Comparison of ENCODE assay signal across 14 mouse cellular contexts in genomic region chr7:128408265-128408664, GRCm38 (mm10). TPM values are rescaled to one million over a fixed set of nuclear protein-coding genes. Genes with fewer than 3 reads are reported as not detected.
DNase-seq lines count a peak whose midpoint lies in the region; ATAC-seq and TF ChIP-seq lines count a peak whose summit lies in the region.
"Had no signal": no experiment of that assay in that cellular context is flagged by ENCODE, and none has a peak within 500 bp of the region (broad histone marks: within the 10 kb centered on the region; RNA-seq: fewer than 3 reads in every experiment).

No protein-coding gene starts in this region.

- 90% methylated on average over 5 of the region's 5 CpGs for WGBS in heart, embryonic 10.5 days
- 78% methylated on average over 5 of the region's 5 CpGs for WGBS in lung, postnatal 0 days

- no peak overlapping the region for H3K9ac ChIP-seq in lung, postnatal 0 days (replicated peaks; ENCODE audit: low read depth)
- H3K9ac ChIP-seq in ES-Bruce4 (ENCODE audit: low read depth, poor library complexity, severe bottlenecking), result no peak overlapping the region
- H3K9ac ChIP-seq: embryonic facial prominence, embryonic 12.5 days; lung, embryonic 15.5 days had no signal

- ATAC-seq in lung, postnatal 0 days, result no peak
- ATAC-seq: midbrain, embryonic 16.5 days had no signal

- no peak for TF ChIP-seq EP300 in lung, postnatal 0 days (IDR thresholded peaks at IDR 0.05)
- no peak for TF ChIP-seq EP300 in ES-Bruce4 (IDR thresholded peaks at IDR 0.05; ENCODE audit: insufficient read depth, low read depth, low read length)

- no peaks in the 10 kb centered on the region for H3K27me3 ChIP-seq in heart, embryonic 10.5 days (ENCODE audit: insufficient read depth, poor library complexity, severe bottlenecking)
- H3K27me3 ChIP-seq in lung, postnatal 0 days (replicated peaks; ENCODE audit: insufficient read depth, low read length), result no peaks in the 10 kb centered on the region
- H3K27me3 ChIP-seq in ES-Bruce4 (ENCODE audit: control insufficient read depth, insufficient read depth, low read length, poor library complexity, severe bottlenecking), result no peaks in the 10 kb centered on the region
- H3K27me3 ChIP-seq: embryonic facial prominence, embryonic 12.5 days; lung, embryonic 15.5 days had no signal

- peak; percentile 24 for DNase-seq in heart, postnatal 4 days
- no peak for DNase-seq in heart, embryonic 10.5 days (ENCODE audit: low spot score)
- peak; percentile 20 for DNase-seq in lung, postnatal 0 days (ENCODE audit: low spot score)
- no peak for DNase-seq in lung, adult 18-20 months
- peak; percentile 49 for DNase-seq in induced T-regulatory cell, adult 2 months (ENCODE audit: low read depth)
- DNase-seq in urinary bladder, postnatal 14 days (ENCODE audit: low spot score), result no peak
- no peak for DNase-seq in left cerebral cortex, postnatal 10 days (ENCODE audit: extremely low spot score in 1 of 2, low spot score in 2 of 2)
- DNase-seq: heart, postnatal 36 days; kidney, adult 9 months; right cerebral cortex, postnatal 4 days had no signal

- H3K27ac ChIP-seq in heart, embryonic 10.5 days, result no peak overlapping the region
- no peak overlapping the region for H3K27ac ChIP-seq in lung, postnatal 0 days (ENCODE audit: low read length)
- H3K27ac ChIP-seq in ES-Bruce4 (ENCODE audit: insufficient read depth, low read length), result no peak overlapping the region
- H3K27ac ChIP-seq: embryonic facial prominence, embryonic 12.5 days; lung, embryonic 15.5 days had no signal

- peaks cover 3% of the 10 kb centered on the region; the same call in 1 of the 2 replicates for H3K36me3 ChIP-seq in heart, embryonic 10.5 days
- no peaks in the 10 kb centered on the region for H3K36me3 ChIP-seq in lung, postnatal 0 days (ENCODE audit: insufficient read depth, low read length)
- H3K36me3 ChIP-seq in ES-Bruce4 (ENCODE audit: control insufficient read depth, insufficient read depth, low read length, poor library complexity, severe bottlenecking), result no peaks in the 10 kb centered on the region
- H3K36me3 ChIP-seq: embryonic facial prominence, embryonic 12.5 days; lung, embryonic 15.5 days had no signal

- intact Hi-C loops in left cerebral cortex, postnatal 10 days (cut with DNase I), result no loop called here

- H3K4me1 ChIP-seq in heart, embryonic 10.5 days, result peaks cover 32% of the 10 kb centered on the region
- H3K4me1 ChIP-seq in lung, postnatal 0 days (ENCODE audit: insufficient read depth, low read depth, low read length), result no peaks in the 10 kb centered on the region
- H3K4me1 ChIP-seq in ES-Bruce4 (ENCODE audit: control insufficient read depth, insufficient read depth, low read length), result no peaks in the 10 kb centered on the region
- H3K4me1 ChIP-seq: embryonic facial prominence, embryonic 12.5 days had no signal

- peak; percentile 51 for TF ChIP-seq CTCF in lung, postnatal 0 days (IDR thresholded peaks at IDR 0.05)
- TF ChIP-seq CTCF in ES-Bruce4 (IDR thresholded peaks at IDR 0.05; ENCODE audit: low read depth, low read length), result peak; percentile 62

- H3K4me3 ChIP-seq in heart, embryonic 10.5 days, result no peak overlapping the region
- no peak overlapping the region for H3K4me3 ChIP-seq in lung, postnatal 0 days (ENCODE audit: low read depth, low read length)
- no peak overlapping the region for H3K4me3 ChIP-seq in ES-Bruce4 (ENCODE audit: low read depth, low read length)
- H3K4me3 ChIP-seq: embryonic facial prominence, embryonic 12.5 days; lung, embryonic 15.5 days had no signal

- H3K9me3 ChIP-seq in heart, embryonic 10.5 days, result no peaks in the 10 kb centered on the region
- H3K9me3 ChIP-seq in lung, postnatal 0 days (ENCODE audit: low read length), result no peaks in the 10 kb centered on the region
- no peaks in the 10 kb centered on the region for H3K9me3 ChIP-seq in ES-Bruce4 (replicated peaks; ENCODE audit: control insufficient read depth, insufficient read depth, low read length, poor library complexity, severe bottlenecking)
- H3K9me3 ChIP-seq: embryonic facial prominence, embryonic 12.5 days; lung, embryonic 15.5 days had no signal

- no peak for TF ChIP-seq POLR2A in ES-Bruce4 (IDR thresholded peaks at IDR 0.05; ENCODE audit: insufficient read depth, low read length)

- no peak overlapping the region for H3K4me2 ChIP-seq in lung, postnatal 0 days (replicated peaks; ENCODE audit: low read depth, low read length)
- H3K4me2 ChIP-seq: embryonic facial prominence, embryonic 12.5 days; lung, embryonic 15.5 days had no signal

RNA-seq across cellular contexts. Expression of gene Rgs10, which starts 10.3 kb away (rescaled TPM):
- total RNA-seq in heart, postnatal 4 days (2021), result 1 to 10 TPM; 8.4 to 9.5 TPM
- 16.4 and 19.3 TPM in 2 replicates for polyA plus RNA-seq in heart, embryonic 10.5 days (2016; fragmentation: Nextera tagmentation; extraction: Ambion mirVana)
- 38.7 and 43.1 TPM in 2 replicates for polyA plus RNA-seq in lung, postnatal 0 days (2015; fragmentation: Nextera tagmentation; extraction: Ambion mirVana)
- polyA plus RNA-seq in ES-Bruce4 (2011; ENCODE audit: insufficient read depth, insufficient read length, low read depth, missing spikeins), result 6.0 and 6.3 TPM in 2 replicates
- 10 to 100 TPM; 46.4 to 50.8 TPM for total RNA-seq in left cerebral cortex, postnatal 10 days (2021)

RNA-seq across cellular contexts. Expression of gene Tial1, which starts 53.3 kb away (rescaled TPM):
- 10 to 100 TPM; 57.6 to 66.6 TPM for total RNA-seq in heart, postnatal 4 days (2021)
- polyA plus RNA-seq in heart, embryonic 10.5 days (2016; fragmentation: Nextera tagmentation; extraction: Ambion mirVana), result 16.3 and 19.9 TPM in 2 replicates
- polyA plus RNA-seq in lung, postnatal 0 days (2015; fragmentation: Nextera tagmentation; extraction: Ambion mirVana), result 15.4 and 17.2 TPM in 2 replicates
- 134 and 152 TPM in 2 replicates for polyA plus RNA-seq in ES-Bruce4 (2011; ENCODE audit: insufficient read depth, insufficient read length, low read depth, missing spikeins)
- total RNA-seq in left cerebral cortex, postnatal 10 days (2021), result 100 to 1,000 TPM; 104 to 106 TPM

Comparison
In these comparisons a context has a peak if more than half of its experiments do, and no peak if none do; other contexts are left out.
1. DNase-seq: peak in heart, postnatal 4 days (single experiment), lung, postnatal 0 days (single experiment) and induced T-regulatory cell, adult 2 months (single experiment); none in heart, embryonic 10.5 days (single experiment), lung, adult 18-20 months (0 of 2), urinary bladder, postnatal 14 days (single experiment) and left cerebral cortex, postnatal 10 days (0 of 2).